Mouse (Mus musculus): ENCODE results near the gene Ptov1.

The Ptov1 gene

DNA sequence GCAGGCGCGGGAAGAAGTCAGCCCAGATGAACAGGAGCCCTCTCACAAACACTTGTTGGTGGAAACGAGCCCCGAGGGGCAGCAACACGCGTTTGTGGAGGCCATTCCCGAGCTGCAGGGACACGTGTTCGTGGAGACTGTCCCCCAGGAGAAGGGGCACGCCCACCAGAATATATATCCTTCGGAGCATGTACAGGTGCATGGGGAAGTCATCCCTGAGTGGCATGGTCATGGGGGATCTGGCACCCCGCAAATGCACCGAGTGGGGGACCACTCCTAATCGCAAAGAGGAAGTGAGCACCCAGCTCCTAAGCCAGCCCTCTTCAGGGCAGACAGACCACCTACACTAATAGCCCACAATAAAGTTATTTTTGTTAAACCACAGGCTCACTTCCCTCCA is 29.2 kb downstream of the Ptov1 start:
- no peak for DNase-seq (ENCODE audit: low spot score in 2 of 2)

DNA sequence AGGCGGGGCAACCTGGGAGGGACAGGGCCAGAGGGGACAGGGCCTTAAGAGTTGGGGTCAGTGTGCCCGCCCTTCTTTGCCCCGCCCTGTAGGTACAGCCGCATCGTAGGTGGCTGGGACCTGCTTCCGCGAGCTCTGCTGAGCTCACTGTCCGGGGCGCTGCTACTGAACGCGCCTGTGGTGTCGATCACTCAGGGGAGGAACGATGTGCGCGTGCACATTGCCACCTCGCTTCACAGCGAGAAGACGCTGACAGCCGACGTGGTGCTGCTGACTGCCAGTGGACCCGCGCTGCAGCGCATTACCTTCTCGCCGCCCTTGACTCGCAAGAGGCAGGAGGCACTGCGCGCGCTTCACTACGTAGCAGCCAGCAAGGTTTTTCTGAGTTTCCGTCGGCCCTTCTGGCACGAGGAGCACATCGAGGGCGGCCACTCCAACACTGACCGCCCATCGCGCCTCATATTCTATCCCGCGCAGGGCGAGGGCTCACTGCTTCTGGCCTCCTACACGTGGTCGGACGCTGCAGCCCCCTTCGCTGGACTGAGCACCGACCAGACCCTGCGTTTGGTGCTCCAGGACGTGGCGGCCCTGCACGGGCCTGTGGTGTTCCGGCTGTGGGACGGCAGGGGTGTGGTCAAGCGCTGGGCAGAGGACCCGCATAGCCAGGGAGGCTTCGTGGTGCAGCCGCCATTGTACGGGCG is 29.9 kb downstream of the Ptov1 start:
- peak in 1 of 2 experiments; percentile 41 for DNase-seq (ENCODE audit: low spot score in 2 of 2)

DNA sequence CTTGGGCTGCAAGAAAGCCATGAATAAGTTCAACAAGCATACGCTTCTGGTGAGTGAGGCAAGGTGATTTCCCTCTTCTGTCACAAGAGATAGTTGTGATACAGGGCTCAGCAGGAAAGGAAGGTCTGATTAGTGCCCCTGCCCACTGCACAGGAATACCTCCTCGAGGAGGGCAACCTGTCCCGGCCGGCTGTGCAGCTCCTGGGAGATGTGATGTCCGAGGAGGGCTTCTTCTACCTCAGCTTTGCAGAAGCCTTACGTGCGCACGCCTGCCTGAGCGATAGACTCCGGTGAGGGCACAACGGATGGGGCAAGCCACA is 30.5 kb downstream of the Ptov1 start:
- DNase-seq (ENCODE audit: low spot score in 2 of 2) = no peak

GRCm38 (mm10) chr7:44838073-44838472 is 31.5 kb downstream of the Ptov1 start:
- no peak for DNase-seq (ENCODE audit: low spot score in 2 of 2)

- DNase-seq (ENCODE audit: low spot score in 2 of 2) = no peak
These were observed 33.0 kb downstream of the Ptov1 start for GRCm38 (mm10) chr7:44836423-44837053.

GRCm38 (mm10) chr7:44836016-44836404 is 33.6 kb downstream of the Ptov1 start:
- DNase-seq (ENCODE audit: low spot score in 2 of 2) = no peak

DNA sequence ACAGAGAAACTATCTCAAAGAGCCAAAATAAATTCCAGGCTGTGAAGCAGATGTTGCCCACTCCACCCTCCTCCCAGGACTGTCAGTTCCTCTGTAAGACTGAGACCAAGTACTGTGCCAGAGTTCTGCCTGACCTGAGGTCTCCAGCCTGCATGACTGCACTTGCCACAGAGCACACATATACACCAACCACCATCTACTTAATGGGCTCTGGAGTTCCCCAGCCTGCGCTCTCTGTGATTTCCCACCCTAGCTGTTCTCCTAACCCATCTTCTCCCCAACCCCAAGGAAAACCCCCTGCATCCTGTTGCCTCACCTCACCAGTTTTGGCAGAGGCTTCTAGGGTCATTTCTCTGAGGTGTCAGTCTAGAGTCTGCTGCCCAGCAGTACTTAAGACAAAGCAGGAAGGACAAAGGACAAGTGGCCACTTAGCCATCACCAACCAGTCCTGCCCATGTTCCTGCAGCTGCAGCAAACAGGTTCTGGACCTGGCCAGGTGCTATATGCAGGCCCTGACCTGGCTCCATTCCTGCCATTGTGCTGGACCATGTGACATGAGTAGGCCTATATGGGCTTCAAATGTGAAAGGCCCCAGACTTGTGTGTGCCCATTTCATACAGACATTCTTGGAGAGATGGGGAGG is 34.1 kb downstream of the Ptov1 start:
- DNase-seq (ENCODE audit: low spot score in 2 of 2) = no peak

DNA sequence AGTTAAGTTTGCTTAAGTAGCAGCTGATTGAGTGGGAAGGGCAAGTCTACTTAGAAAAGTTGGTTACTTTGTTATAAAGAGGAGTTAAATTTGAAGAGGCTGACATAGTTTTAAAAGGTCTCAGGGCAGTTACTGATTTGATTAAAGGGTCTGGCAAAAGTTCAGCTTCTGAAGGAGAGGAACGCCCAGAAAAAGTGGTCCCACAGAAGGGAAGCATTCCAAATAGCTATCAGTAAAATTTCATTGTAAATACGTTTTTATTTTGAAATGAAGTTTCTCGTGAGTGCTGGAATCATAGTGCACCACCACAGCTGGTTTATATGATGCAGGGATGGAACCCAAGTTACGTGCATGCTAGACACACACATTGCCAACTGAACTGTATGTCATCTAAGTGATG is 36.8 kb downstream of the Ptov1 start:
- no peak for DNase-seq (ENCODE audit: low spot score in 2 of 2)

- DNase-seq (ENCODE audit: low spot score in 2 of 2) = no peak
These were observed 40.9 kb downstream of the Ptov1 start for GRCm38 (mm10) chr7:44828706-44829105.

DNA sequence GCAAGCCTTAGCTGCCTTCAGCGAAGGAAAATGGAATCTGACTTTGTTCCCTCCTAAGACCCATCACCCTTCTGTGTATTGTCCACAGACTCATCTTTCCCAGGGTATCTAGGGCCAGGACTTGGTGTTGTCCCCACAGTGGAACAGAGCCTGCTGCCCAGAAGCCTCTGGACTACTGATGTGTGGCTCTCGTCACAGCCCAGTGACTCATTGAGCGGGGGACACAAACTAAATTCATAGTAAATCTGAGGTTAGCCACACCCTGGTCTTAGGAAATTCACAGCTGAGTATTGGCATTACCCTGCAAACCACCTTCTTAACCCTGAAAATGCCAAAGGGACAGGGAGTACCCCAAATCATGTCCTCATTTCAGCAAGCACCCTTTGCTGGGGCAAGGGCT is 42.8 kb downstream of the Ptov1 start:
- no peak for DNase-seq (ENCODE audit: low spot score in 2 of 2)

DNA sequence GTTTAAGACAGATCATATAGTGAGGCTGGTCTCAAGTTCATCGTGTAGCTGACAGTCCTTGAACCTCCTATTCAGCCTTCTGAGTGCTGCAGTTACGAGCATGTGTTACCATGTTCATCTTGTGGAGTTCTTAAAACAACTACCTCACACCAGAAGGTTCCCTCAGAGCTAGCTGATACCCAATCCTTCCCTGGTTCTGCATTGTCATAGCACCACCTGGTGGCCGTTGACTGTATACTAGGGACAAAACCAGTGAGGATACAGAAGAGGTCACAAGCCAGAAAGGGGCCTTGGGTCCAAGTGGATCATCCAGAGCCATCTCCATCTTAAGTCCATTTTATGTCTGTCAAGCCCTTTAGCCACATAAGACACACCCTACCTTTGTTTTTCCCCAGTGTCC is 44.7 kb downstream of the Ptov1 start:
- DNase-seq (ENCODE audit: low spot score in 2 of 2) = peak; percentile 50 to 52

DNA sequence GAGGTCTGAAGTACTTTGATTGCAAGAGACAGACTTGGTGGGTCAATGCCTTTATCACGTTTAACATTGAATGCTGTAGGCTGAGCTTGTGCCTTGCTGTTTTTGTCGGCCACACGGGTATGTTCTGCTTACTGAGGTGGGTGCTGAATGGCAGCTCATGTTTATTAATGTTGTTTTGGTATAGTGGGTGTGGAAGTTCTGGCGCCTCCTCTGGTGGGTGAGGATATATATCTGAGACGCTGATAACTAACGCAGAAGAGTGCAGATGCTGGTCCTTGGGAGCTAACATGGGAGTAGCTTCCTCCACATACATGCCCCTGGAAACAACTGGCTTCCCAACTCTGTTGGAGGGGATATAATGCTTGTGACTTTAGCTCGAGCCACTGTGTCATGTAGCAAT is 46.2 kb downstream of the Ptov1 start:
- DNase-seq (ENCODE audit: low spot score in 2 of 2) = no peak

GRCm38 (mm10) chr7:44821666-44822448 is 47.7 kb downstream of the Ptov1 start:
- DNase-seq (ENCODE audit: low spot score in 2 of 2) = no peak

GRCm38 (mm10) chr7:44820525-44820924 is 49.1 kb downstream of the Ptov1 start:
- no peak for DNase-seq (ENCODE audit: low spot score in 2 of 2)

- no peak for DNase-seq (ENCODE audit: low spot score in 2 of 2)
These were observed 49.7 kb downstream of the Ptov1 start for GRCm38 (mm10) chr7:44819863-44820262.

DNA sequence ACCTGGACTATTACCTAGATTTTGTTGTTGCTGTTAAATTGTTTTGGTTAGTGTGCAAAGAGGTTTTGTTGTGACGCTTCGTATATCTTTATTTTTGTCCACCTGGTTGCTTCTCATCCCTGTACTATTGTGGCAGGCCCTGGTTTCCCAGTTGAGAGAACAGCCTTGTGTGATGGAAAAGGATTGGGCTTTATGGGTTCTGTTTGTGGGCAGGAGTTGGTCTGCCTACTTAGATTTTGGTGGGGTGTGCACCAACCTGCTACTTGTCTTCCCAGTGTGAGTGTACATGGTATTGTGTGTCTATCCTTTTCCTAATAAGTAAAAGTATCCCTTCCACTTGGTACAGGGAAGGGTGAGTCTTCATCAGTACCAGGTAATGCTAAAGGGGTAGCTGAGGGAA is 50.2 kb downstream of the Ptov1 start:
- no peak for DNase-seq (ENCODE audit: low spot score in 2 of 2)

DNA sequence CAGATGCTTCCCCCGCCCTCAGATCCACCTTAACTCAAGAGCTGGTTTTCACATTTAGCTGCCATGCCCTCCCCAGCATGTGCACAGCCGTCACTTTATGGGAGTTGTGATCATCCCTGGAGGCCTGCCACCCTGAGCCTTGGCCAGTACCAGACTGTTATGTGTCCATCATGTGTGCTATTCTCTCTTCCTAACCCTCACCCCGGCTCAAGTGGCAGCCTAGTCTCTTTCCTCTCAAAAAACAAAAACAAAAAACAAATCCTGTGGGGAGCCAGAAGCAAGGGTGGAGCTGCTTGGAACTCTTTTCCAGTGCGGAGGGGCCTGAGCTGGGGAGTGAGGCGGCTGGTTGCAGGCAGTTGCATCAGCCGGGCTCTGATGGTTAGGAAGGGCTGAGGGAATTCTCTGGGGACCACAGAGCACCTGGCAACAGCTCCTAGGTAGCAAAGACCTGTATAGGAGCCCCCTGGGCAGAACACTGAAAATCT is 50.8 kb downstream of the Ptov1 start:
- no peak for DNase-seq (ENCODE audit: low spot score in 2 of 2)

- DNase-seq (ENCODE audit: low spot score in 2 of 2) = no peak
These were observed 51.4 kb downstream of the Ptov1 start for GRCm38 (mm10) chr7:44818164-44818563.

DNA sequence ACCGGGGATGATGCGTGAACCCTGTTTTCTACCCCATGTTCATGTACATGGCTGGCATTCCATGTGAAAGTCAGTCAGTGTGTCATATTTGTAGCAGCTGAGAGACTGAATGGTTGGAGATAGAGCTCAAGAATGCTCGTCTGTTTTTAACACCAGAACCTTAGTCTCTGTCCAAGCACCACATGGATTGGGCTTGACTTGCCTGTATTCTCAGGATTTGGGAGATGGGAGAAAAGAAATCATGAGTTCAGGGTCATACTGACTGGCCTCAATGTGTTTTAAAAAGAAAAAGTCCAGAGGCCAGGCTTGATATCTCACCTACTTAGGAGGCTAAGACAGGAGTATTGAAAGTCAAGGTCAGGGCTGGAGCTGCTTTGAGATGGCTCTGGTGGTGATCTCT is 52.1 kb downstream of the Ptov1 start:
- no peak for DNase-seq (ENCODE audit: low spot score in 2 of 2)

DNA sequence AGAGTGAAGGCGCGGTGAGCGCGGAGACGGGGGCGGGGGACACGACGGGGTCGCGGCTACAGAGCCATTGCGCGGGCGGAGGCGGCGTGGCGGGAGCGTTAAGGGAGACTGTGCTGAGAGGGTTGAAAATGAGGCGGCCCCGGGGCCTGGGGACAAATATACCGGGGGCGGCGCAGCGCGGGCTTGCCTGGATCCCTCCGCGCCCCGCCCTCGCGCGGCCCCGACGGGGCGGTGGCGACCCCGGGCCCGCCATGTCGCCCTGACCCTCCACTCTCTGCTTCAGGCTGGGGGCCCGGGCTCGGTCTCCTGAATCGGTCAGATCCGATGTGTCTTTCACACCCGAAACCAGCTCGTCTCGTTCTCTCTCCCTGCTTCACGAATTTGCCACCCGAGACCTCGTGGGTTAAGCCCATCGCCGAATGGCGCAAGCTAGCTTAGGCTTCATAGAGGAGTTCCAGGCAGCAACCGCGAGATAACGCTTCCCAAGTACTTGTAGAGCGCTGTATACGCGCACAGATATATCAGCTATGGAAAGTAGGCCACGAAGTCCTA is 53.0 kb downstream of the Ptov1 start, which contains the start of gene Atf5:
TSS of gene Atf5 (minus strand) at position 189 of the 552 bp plus-strand sequence.
- DNase-seq (ENCODE audit: low spot score in 2 of 2) = peak; percentile 42 to 56

- peak; percentile 94 to 97 for DNase-seq (ENCODE audit: low spot score in 2 of 2)
These were observed 53.7 kb downstream of the Ptov1 start, which contains the start of the genes Nup62 and Il4i1 for GRCm38 (mm10) chr7:44815721-44816469. Gene Nup62 (plus strand): TSS chr7:44816088. Gene Il4i1 (plus strand): TSS chr7:44816387.

All from urinary bladder, adult 18-20 months (tissue).